Mouse (Mus musculus) kidney, postnatal 0 days (tissue): ENCODE results near the gene Shroom4. TPM values are rescaled to one million over a fixed set of nuclear protein-coding genes. Genes with fewer than 3 reads are reported as not detected.
A peak's percentile ranks its signal among the peaks of the same experiment; 100 is the strongest.
"Not testable (repeated sequence)": the region's sequence is repeated elsewhere in the genome, so short reads cannot be mapped to it uniquely, and the experiment has no call there.

Source experiments
- ATAC-seq: fragments of 200-750 bp; cut with Nextera tagmentation; replicated peaks from 2 replicates; pipeline ENCODE4 v1.8.0; 2017; ENCODE audit warnings: low read depth, moderate number of reproducible peaks, moderate TSS enrichment, moderate library complexity; ENCODE audit not compliant: low FRiP score
- DNase-seq: peaks from one replicate; pipeline ENCODE4 v3.0.0-alpha.2; 2016; ENCODE audit warnings: low spot score
- H3K27ac ChIP-seq: fragments of 300-500 bp; sonication (generic); 2 replicates; pipeline ENCODE4 v1.5.1; 2014; ENCODE audit warnings: mild to moderate bottlenecking
- H3K27me3 ChIP-seq: fragments of 300-500 bp; sonication (generic); 2 replicates; pipeline ENCODE4 v1.6.1; 2014; ENCODE audit warnings: low read length, mixed read lengths; ENCODE audit not compliant: insufficient read depth
- H3K36me3 ChIP-seq: fragments of 300-500 bp; sonication (generic); 2 replicates; pipeline ENCODE4 v1.6.1; 2014; ENCODE audit warnings: low read length, mixed read lengths; ENCODE audit not compliant: insufficient read depth
- H3K4me1 ChIP-seq: fragments of 300-500 bp; sonication (generic); replicated peaks from 2 replicates; pipeline ENCODE4 v1.6.1; 2014; ENCODE audit warnings: antibody characterized with exemption, low read length, mixed read lengths; ENCODE audit not compliant: insufficient read depth
- H3K4me2 ChIP-seq: fragments of 300-500 bp; sonication (generic); 2 replicates; pipeline ENCODE4 v1.6.1; 2014; ENCODE audit warnings: mild to moderate bottlenecking, low read length, moderate library complexity, mixed read lengths
- H3K4me3 ChIP-seq: fragments of 300-500 bp; sonication (generic); replicated peaks from 2 replicates; pipeline ENCODE4 v1.5.1; 2014; ENCODE audit warnings: low read depth, low read length
- H3K9ac ChIP-seq: fragments of 300-500 bp; sonication (generic); 2 replicates; pipeline ENCODE4 v1.6.1; 2014; ENCODE audit warnings: low read depth, low read length
- H3K9me3 ChIP-seq: fragments of 300-500 bp; sonication (generic); replicated peaks from 2 replicates; pipeline ENCODE4 v1.6.1; 2016; ENCODE audit warnings: low read length, inconsistent platforms, mixed read lengths
- CTCF ChIP-seq: IDR thresholded peaks from 2 replicates; pipeline ENCODE4 v1.5.1; 2016; ENCODE audit warnings: antibody characterized with exemption, low read depth, mild to moderate bottlenecking, moderate library complexity
- WGBS: fragments of 180-500 bp; shearing (Covaris S2); extraction: QIAGEN DNeasy Blood & Tissue Kit; methylation state at CpG from one replicate; pipeline ENCODE4 v1.1.7; 2014; 5-methylcytosine and 5-hydroxymethylcytosine counted together
- polyA plus RNA-seq: library from polyadenylated mRNA; unstranded; fragments of >200 nt; fragmentation: Nextera tagmentation; extraction: Ambion mirVana; gene quantifications from 2 replicates; pipeline ENCODE4 v1.2.1, GENCODE M21; 2015

The Shroom4 gene
- polyA plus RNA-seq, 1 experiment from 2014 or later, result 6.4 TPM

DNA sequence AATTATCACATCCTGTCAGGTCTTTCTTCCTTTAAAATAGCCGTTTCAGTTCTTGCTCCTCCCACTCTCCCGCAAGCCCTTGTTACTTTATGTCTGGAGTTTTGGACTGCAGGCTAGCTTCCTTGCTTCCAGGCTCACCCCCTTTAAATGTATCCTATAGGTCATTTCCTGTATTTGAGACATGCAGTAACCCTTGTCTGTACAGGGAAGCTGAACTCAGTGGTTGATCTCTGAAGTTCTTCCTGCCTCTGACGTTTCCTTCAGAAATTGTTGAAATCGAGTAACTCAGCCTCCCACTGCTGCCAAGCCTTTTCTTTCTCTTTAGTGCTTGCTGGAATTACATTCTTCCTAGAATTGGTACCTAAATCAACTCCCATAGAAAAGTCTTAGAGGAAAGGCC lies 18.5 kb downstream of the Shroom4 start:
- Histone ChIP-seq H3K9me3 (no peaks in the 10 kb centered on the region), H3K4me1 (no peaks in the 10 kb centered on the region), H3K4me2 (no peak overlapping the region), H3K36me3 (no peaks in the 10 kb centered on the region), H3K4me3 (no peak overlapping the region), H3K9ac (no peak overlapping the region), H3K27me3 (no peaks in the 10 kb centered on the region), H3K27ac (0 out of 2 replicates have a peak overlapping the region, but pooled peaks have one; percentile 6)
- no peak for TF ChIP-seq CTCF
- DNase-seq, result peak; percentile 63
- 34% methylated on average over 4 of the region's 4 CpGs for WGBS
- ATAC-seq, result no peak; the same call in 1 of the 2 replicates

DNA sequence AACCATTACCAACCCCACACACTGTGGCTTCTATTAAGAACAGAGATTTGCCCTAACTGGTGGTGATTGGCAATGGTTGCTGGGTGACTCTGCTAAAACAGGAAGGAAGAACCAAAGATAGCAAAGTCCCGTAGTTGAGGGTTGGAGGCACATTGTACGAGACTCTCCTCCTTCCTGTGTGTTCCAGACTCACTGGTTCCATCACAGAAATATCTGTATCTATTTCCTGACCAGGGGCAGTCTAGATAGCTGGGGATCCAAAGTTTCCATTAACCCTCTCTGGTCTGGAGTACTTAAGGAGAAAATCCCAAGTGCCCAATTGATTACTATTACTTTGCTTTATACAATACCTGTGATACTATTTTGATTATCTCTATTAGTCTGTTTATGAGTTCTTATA lies 35.6 kb downstream of the Shroom4 start:
- H3K9me3 ChIP-seq, result no peaks in the 10 kb centered on the region
- no peaks in the 10 kb centered on the region for H3K36me3 ChIP-seq
- H3K27me3 ChIP-seq, result no peaks in the 10 kb centered on the region
- H3K9ac ChIP-seq, result no peak overlapping the region
- no peaks in the 10 kb centered on the region for H3K4me1 ChIP-seq
- H3K4me2 ChIP-seq, result no peak overlapping the region
- DNase-seq (no peak), ATAC-seq (no peak)
- WGBS, result 79% methylated on average over 2 of the region's 2 CpGs
- TF ChIP-seq CTCF, result no peak
- H3K27ac ChIP-seq, result no peak overlapping the region
- H3K4me3 ChIP-seq, result no peak overlapping the region

DNA sequence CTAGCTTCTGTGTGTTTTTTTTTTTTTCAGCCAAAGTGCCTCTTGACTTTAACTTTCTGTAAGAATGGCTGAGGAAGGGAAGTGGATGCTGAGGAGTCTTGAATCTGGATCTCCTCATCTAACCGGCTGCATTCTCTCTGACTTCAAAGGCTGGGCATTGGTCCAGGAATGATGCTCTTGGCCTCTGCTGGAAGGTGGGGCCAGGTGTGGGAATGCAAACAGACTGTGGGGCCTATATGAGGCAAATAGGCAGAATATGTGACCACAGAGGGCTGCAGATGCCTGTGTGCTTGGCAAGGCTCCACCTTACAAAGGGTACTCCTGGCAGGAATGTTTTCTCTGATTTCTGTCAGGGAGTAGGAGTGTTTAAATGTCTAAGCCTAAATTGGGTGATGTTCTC lies 46.8 kb downstream of the Shroom4 start:
- H3K36me3 ChIP-seq, result no peaks in the 10 kb centered on the region
- ATAC-seq (no peak), DNase-seq (no peak)
- no peak for TF ChIP-seq CTCF
- H3K27me3 ChIP-seq, result no peaks in the 10 kb centered on the region
- H3K4me2 ChIP-seq, result no peak overlapping the region
- no peak overlapping the region for H3K9ac ChIP-seq
- no peaks in the 10 kb centered on the region for H3K9me3 ChIP-seq
- no peak overlapping the region for H3K27ac ChIP-seq
- no peaks in the 10 kb centered on the region for H3K4me1 ChIP-seq
- H3K4me3 ChIP-seq, result no peak overlapping the region
- WGBS, result 47% methylated on average over 1 of the region's 1 CpGs

DNA sequence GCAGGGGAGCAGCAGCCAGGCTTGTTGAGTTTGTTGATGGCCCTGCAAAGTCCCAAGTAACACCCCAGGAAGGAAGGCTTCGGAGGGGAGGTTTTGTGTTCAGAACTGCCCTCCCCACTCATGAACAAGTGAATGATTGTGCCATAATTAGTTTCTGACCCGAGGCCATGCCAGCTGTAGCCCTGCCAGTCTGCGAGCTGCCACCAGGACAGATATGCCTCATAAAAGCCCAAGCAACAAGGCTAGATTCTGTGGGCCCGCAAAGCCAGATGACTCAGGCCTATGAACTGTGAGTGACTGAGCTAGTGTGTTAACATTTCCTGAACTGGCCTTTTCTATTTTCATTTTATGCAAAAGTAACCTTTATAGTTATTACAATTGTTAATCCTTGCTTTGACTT lies 48.3 kb downstream of the Shroom4 start:
- H3K27ac ChIP-seq, result no peak overlapping the region

DNA sequence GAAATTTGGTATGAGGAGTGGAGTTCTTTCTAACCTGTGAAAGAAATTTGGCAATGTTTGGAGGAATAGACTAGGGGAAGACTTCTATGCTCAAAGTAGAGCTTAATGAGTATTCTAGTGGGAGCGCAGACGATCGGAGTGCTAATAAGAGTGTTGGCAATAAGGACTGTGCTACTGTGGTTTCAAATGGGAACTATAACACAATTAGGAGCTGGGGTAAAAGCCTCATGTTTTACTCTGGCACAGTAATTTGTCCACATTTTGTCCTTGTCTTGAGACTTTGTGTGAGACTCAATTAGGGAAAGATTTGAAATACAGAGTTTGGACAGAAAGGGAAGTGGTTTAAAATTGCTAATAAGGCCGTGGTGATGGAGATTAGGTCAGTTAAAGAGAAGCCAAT lies 53.6 kb downstream of the Shroom4 start:
- Histone ChIP-seq H3K9ac (no peak overlapping the region), H3K4me1 (no peaks in the 10 kb centered on the region), H3K4me3 (no peak overlapping the region), H3K27ac (no peak overlapping the region), H3K4me2 (no peak overlapping the region), H3K36me3 (no peaks in the 10 kb centered on the region), H3K9me3 (no peaks in the 10 kb centered on the region), H3K27me3 (no peaks in the 10 kb centered on the region)
- ATAC-seq, result no peak
- DNase-seq, result no peak
- WGBS, result 90% methylated on average over 4 of the region's 4 CpGs
- no peak for TF ChIP-seq CTCF

More for the DNA sequence above, 48.3 kb downstream of the Shroom4 start:
- Histone ChIP-seq H3K4me1 (no peaks in the 10 kb centered on the region), H3K9me3 (no peaks in the 10 kb centered on the region), H3K9ac (no peak overlapping the region), H3K4me2 (no peak overlapping the region), H3K4me3 (no peak overlapping the region), H3K27me3 (no peaks in the 10 kb centered on the region), H3K36me3 (no peaks in the 10 kb centered on the region)
- WGBS, result 58% methylated on average over 4 of the region's 4 CpGs
- no peak for TF ChIP-seq CTCF
- ATAC-seq (no peak), DNase-seq (no peak)

DNA sequence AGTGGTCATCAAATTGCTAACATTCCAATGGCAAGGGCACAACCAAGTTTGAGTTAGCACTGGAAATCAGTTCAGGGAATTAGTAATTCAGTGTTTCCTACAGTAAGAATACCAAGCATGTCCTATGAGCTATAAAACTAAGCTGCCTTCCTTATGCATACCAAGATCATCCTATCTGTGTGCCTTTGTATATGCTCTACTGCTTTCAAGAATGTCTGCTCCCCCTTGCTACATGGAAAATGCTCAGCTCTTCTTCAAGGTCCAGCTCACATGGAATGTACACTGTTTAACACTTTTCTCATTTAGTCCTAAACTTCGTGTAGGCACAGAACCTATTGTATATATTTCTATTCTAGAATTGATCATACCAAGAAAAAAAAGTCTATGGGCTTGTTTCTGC lies 69.6 kb downstream of the Shroom4 start:
- peak; percentile 54; the same call in 1 of the 2 replicates for ATAC-seq
- DNase-seq, H3K9me3 ChIP-seq, H3K4me3 ChIP-seq, H3K36me3 ChIP-seq, H3K4me2 ChIP-seq, H3K4me1 ChIP-seq, H3K27ac ChIP-seq, H3K27me3 ChIP-seq, H3K9ac ChIP-seq: not testable (repeated sequence)
- WGBS, result no CpG with 5 or more reads among the region's 1 CpGs

DNA sequence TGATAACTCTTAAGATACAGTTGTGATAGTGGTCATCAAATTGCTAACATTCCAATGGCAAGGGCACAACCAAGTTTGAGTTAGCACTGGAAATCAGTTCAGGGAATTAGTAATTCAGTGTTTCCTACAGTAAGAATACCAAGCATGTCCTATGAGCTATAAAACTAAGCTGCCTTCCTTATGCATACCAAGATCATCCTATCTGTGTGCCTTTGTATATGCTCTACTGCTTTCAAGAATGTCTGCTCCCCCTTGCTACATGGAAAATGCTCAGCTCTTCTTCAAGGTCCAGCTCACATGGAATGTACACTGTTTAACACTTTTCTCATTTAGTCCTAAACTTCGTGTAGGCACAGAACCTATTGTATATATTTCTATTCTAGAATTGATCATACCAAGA lies 72.9 kb downstream of the Shroom4 start:
- not testable (repeated sequence) for H3K9me3 ChIP-seq, H3K27ac ChIP-seq, DNase-seq, H3K27me3 ChIP-seq, H3K4me2 ChIP-seq, H3K4me1 ChIP-seq, H3K36me3 ChIP-seq, H3K9ac ChIP-seq, H3K4me3 ChIP-seq
- ATAC-seq, result peak; percentile 54; the same call in 1 of the 2 replicates
- no CpG with 5 or more reads among the region's 1 CpGs for WGBS
